Mouse (Mus musculus): ENCODE results near the gene Wfdc21. TPM values are rescaled to one million over a fixed set of nuclear protein-coding genes. Genes with fewer than 3 reads are reported as not detected.

Gene Wfdc21
- polyA plus RNA-seq, 1 experiment from 2014 or later = 6.1 TPM

DNA sequence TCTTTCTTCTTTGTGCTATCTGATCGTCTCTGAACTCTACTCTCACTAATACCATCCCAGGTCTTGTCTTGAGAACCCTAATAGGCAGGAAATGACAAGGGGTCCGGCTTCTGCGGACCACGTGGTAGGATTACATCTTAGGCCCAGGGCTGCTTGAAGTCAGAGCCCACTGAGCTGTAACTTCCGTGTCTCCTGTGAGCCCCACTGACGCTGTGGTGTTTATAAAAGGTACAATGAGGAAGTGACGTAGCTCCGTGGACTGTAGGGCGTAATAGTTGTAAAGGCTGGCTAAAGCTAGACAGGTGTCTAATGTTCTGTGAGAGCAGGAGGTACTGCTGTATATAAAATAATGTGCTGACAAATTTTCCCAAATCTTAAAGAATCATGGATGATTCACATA is 20.6 kb downstream of the Wfdc21 start:
- Histone ChIP-seq H3K4me1 (replicated peaks) (no peaks in the 10 kb centered on the region), H3K4me2 (no peak overlapping the region), H3K9me3 (replicated peaks) (no peaks in the 10 kb centered on the region), H3K27ac (no peak overlapping the region), H3K9ac (no peak overlapping the region), H3K27me3 (no peaks in the 10 kb centered on the region), H3K4me3 (replicated peaks) (no peak overlapping the region), H3K36me3 (peaks cover 94% of the 10 kb centered on the region)
- no peak for ATAC-seq (ENCODE audit: low read depth)
- 75% methylated on average over 9 of the region's 9 CpGs for WGBS (ENCODE audit: insufficient replicate concordance)
- DNase-seq = no peak

DNA sequence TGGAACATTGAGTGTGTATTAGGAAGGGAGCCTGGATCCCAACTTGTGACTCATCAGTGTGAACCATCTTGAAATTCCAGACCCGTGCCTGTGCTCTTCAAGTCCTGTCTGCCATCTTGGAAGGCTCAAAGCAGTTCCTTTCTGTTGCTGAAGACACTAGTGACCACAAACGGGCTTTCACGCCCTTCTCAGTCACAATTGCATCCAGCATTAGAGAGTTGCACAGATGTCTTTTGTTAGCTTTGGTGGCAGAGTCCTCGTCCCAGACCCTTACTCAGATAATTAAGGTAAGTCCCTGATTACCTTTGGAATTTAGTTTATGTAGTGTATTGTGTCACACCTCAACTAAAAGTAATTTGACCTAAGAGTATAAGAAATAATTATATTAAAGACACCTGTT is 22.2 kb downstream of the Wfdc21 start:
- H3K36me3 ChIP-seq = peaks cover 94% of the 10 kb centered on the region
- H3K4me2 ChIP-seq = no peak overlapping the region
- H3K27ac ChIP-seq = no peak overlapping the region
- H3K9me3 ChIP-seq (replicated peaks) = no peaks in the 10 kb centered on the region
- no peaks in the 10 kb centered on the region for H3K27me3 ChIP-seq
- no peak overlapping the region for H3K4me3 ChIP-seq (replicated peaks)
- no peaks in the 10 kb centered on the region for H3K4me1 ChIP-seq (replicated peaks)
- 84% methylated on average over 4 of the region's 4 CpGs for WGBS (ENCODE audit: insufficient replicate concordance)
- H3K9ac ChIP-seq = no peak overlapping the region
- DNase-seq = no peak
- ATAC-seq (ENCODE audit: low read depth) = no peak

DNA sequence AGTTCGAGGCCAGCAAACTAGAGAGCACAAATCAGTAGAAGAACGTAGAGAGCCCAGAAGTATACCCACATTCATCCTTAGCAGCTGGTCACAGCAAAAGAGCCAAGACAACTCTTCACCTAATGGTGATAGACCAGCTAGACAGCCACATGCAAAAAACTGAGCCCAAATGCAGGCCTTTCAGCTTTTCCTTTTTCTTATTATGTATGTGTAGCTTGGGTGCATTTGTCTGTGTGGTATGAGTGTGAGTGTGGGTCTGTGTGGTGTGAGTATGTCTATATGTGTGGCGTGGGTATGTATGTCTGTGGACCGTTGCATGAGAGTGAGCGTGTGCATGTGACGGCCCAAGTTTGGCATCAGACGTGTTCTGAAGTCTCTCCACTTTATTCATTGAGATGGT is 24.3 kb downstream of the Wfdc21 start:
- 81% methylated on average over 7 of the region's 7 CpGs for WGBS (ENCODE audit: insufficient replicate concordance)
- no peak overlapping the region for H3K4me3 ChIP-seq (replicated peaks)
- no peak overlapping the region for H3K4me2 ChIP-seq
- H3K9ac ChIP-seq = no peak overlapping the region
- H3K4me1 ChIP-seq (replicated peaks) = no peaks in the 10 kb centered on the region
- no peaks in the 10 kb centered on the region for H3K27me3 ChIP-seq
- DNase-seq = no peak
- no peak for ATAC-seq (ENCODE audit: low read depth)
- no peaks in the 10 kb centered on the region for H3K9me3 ChIP-seq (replicated peaks)
- H3K27ac ChIP-seq = no peak overlapping the region
- peaks cover 94% of the 10 kb centered on the region for H3K36me3 ChIP-seq

DNA sequence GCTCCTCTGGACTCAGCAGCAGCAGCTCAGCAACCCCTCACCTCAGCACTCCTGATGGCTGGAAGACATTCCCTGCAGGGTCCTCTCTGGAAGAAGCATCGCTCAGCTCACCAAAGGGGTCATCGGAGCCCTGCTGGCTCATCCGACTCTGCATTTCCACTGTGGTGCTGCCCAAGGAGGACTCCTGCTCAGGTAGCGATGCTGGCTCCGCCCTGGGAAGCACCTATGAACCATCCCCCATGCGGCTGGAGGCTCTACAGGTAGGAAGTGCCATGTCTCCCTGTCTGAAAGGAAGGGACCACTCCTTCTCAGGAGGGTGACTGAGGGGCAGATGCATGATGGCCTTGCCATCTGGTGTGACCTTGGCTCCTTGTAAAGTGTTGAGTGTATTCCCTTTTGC is 25.6 kb downstream of the Wfdc21 start:
- Histone ChIP-seq H3K9me3 (replicated peaks) (no peaks in the 10 kb centered on the region), H3K4me1 (replicated peaks) (no peaks in the 10 kb centered on the region), H3K4me2 (no peak overlapping the region), H3K9ac (no peak overlapping the region), H3K27ac (no peak overlapping the region), H3K27me3 (no peaks in the 10 kb centered on the region), H3K4me3 (replicated peaks) (no peak overlapping the region), H3K36me3 (peaks cover 94% of the 10 kb centered on the region)
- DNase-seq (no peak), ATAC-seq (ENCODE audit: low read depth) (no peak)
- 85% methylated on average over 6 of the region's 6 CpGs for WGBS (ENCODE audit: insufficient replicate concordance)

DNA sequence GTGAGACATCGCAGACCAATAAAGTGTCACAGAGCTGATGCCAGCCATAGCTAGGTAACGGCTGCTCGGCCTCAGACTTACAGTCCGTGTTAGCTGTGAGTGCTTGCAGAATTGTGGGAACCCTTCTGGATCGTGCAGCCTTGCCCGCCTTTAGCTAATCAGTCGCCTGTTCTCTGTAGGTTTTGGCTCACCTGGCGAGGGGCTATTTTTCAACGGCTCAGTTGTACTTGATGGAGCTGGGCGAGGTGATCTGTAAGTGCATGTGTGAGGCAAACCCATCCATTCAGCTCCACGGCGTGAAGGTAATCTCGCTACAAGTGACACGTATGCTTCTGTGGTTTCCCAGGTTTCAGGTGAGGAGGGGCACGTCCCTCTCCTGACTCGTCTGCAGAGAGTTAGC is 27.0 kb downstream of the Wfdc21 start:
- no peaks in the 10 kb centered on the region for H3K4me1 ChIP-seq (replicated peaks)
- no peak overlapping the region for H3K4me2 ChIP-seq
- H3K27me3 ChIP-seq = no peaks in the 10 kb centered on the region
- no peak overlapping the region for H3K4me3 ChIP-seq (replicated peaks)
- ATAC-seq (ENCODE audit: low read depth) (no peak), DNase-seq (no peak)
- no peak overlapping the region for H3K9ac ChIP-seq
- H3K27ac ChIP-seq = no peak overlapping the region
- H3K9me3 ChIP-seq (replicated peaks) = no peaks in the 10 kb centered on the region
- 84% methylated on average over 16 of the region's 16 CpGs for WGBS (ENCODE audit: insufficient replicate concordance)
- peaks cover 88% of the 10 kb centered on the region for H3K36me3 ChIP-seq

DNA sequence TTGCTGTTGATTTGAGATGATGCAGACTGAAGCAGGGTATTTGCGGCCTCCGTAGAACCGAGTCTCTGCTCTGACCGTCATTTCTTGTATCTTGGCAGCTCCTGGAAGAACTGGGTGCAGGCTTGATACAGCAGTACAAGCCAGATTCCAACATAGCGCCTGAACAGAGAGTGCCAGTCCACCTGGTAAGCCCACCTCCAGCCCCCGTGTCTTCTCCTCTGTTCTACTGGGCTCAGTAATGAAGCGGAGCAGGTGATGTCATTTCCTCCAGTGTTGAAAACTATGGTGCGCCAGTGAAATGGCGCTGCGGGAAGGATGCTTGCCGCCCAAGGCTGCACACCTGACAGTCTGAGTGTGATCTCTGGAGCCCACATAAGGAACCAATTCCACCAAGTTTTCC is 27.6 kb downstream of the Wfdc21 start:
- peaks cover 89% of the 10 kb centered on the region for H3K36me3 ChIP-seq

DNA sequence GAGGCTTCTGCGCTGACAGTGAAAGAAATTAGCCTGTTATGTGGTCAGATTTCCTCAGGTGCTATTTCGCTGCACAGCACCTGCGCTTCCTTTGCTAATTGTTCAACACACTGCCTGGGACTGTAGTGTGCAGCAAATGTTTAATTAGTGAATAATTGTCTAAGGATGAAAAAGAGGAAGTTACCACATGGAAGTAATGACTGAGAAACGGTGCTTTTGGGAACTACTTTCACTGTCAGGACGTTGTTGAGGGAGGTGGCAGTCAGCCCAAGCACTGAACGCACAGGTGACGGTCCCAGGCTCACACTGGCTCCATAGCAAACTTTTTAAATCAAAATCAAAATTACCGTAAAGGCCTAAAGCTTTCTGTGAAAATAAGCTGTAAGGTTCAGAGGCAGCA is 30.1 kb downstream of the Wfdc21 start:
- Histone ChIP-seq H3K4me2 (no peak overlapping the region), H3K27ac (no peak overlapping the region), H3K9ac (no peak overlapping the region), H3K4me3 (replicated peaks) (no peak overlapping the region), H3K9me3 (replicated peaks) (no peaks in the 10 kb centered on the region), H3K36me3 (peaks cover 91% of the 10 kb centered on the region), H3K4me1 (replicated peaks) (no peaks in the 10 kb centered on the region), H3K27me3 (no peaks in the 10 kb centered on the region)
- ATAC-seq (ENCODE audit: low read depth) (no peak), DNase-seq (no peak)
- 69% methylated on average over 8 of the region's 8 CpGs for WGBS (ENCODE audit: insufficient replicate concordance)

More for the DNA sequence above, 27.6 kb downstream of the Wfdc21 start:
- H3K4me1 ChIP-seq (replicated peaks) = no peaks in the 10 kb centered on the region
- H3K27ac ChIP-seq = no peak overlapping the region
- no peaks in the 10 kb centered on the region for H3K27me3 ChIP-seq
- no peak overlapping the region for H3K4me2 ChIP-seq
- DNase-seq = no peak
- no peak overlapping the region for H3K9ac ChIP-seq
- ATAC-seq (ENCODE audit: low read depth) = no peak
- no peak overlapping the region for H3K4me3 ChIP-seq (replicated peaks)
- H3K9me3 ChIP-seq (replicated peaks) = no peaks in the 10 kb centered on the region
- 92% methylated on average over 11 of the region's 11 CpGs for WGBS (ENCODE audit: insufficient replicate concordance)

DNA sequence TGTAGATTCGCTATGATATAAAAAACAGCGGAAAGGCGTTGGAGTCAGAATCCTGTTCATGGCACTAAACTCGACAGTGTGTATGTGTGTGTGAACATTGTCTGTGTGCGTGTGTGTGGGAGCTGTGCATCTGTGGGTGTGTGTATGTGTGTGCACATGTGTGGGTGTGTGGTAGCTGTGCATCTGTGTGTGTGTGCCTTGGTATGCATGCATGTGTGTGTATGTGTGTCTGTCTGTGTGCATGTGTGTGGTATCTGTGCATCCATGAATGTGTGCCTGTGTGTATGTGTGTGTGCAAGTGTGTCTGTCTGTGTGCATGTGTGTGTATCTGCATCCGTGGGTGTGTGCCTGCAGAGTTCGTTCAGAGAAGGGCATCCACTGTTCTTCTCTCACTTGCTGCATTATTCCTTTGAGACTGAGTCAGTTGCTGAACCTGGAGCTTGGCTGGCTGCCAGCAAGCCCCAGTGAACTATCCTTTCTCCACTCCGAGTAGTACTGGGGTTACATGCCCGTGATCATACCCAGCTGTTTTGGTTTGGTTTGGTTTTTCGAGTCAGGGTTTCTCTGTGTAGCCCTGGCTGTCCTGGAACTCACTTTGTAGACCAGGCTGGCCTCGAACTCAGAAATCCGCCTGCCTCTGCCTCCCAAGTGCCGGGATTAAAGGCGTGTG is 37.3 kb downstream of the Wfdc21 start:
- peaks cover 36% of the 10 kb centered on the region for H3K36me3 ChIP-seq
- H3K4me3 ChIP-seq (replicated peaks) = no peak overlapping the region
- no peaks in the 10 kb centered on the region for H3K4me1 ChIP-seq (replicated peaks)
- no peak overlapping the region for H3K27ac ChIP-seq
- WGBS (ENCODE audit: insufficient replicate concordance) = 79% methylated on average over 14 of the region's 14 CpGs
- H3K27me3 ChIP-seq = no peaks in the 10 kb centered on the region
- no peak overlapping the region for H3K9ac ChIP-seq
- no peaks in the 10 kb centered on the region for H3K9me3 ChIP-seq (replicated peaks)
- DNase-seq = no peak
- ATAC-seq (ENCODE audit: low read depth) = no peak
- no peak overlapping the region for H3K4me2 ChIP-seq

DNA sequence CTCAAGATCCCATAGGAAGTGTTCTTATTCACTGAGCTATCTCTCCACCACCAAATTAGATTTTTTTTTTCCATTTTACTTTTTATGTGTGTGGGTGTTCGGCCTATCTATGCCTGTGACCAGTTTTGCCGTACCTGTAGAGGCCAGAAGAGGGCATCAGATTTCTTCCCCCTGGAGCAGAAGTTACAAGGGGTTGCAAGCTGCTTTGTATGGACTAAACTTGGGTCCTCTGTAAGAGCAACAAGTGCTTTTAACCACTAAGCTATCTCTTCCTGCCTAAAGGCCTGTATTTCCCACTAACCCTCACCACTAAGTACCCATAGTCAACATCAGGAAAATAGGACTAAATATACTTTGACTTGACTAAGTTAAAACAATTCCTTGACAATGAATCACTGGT is 37.9 kb downstream of the Wfdc21 start:
- no peak overlapping the region for H3K9ac ChIP-seq
- H3K4me3 ChIP-seq (replicated peaks) = no peak overlapping the region
- H3K9me3 ChIP-seq (replicated peaks) = no peaks in the 10 kb centered on the region
- H3K4me2 ChIP-seq = no peak overlapping the region
- H3K36me3 ChIP-seq = peaks cover 30% of the 10 kb centered on the region
- H3K27me3 ChIP-seq = no peaks in the 10 kb centered on the region
- no peak for DNase-seq
- H3K4me1 ChIP-seq (replicated peaks) = no peaks in the 10 kb centered on the region
- no peak for ATAC-seq (ENCODE audit: low read depth)
- H3K27ac ChIP-seq = no peak overlapping the region
- WGBS (ENCODE audit: insufficient replicate concordance) = 72% methylated on average over 2 of the region's 2 CpGs

DNA sequence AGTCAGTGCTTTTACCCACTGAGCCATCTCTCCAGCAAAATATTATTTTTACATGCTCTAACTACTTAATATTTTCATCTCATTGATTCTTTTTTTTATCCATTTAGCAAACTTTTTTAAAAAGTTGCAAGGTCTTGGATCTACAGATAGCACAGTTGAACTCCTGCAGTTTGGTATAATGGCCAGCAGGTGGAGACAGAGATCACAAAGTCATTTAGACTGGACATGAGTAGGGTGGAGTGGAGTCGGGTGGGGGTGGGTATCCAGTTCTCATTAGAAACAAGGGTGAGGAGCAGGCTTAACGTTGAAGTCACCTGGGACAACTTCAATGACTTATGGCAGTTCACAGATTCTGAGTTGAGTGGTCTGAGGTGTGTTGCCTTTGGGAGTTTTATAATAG is 38.6 kb downstream of the Wfdc21 start:
- ATAC-seq (ENCODE audit: low read depth) (no peak), DNase-seq (peak; percentile 15)
- peaks cover 23% of the 10 kb centered on the region for H3K36me3 ChIP-seq
- no peak overlapping the region for H3K9ac ChIP-seq
- 13% methylated on average over 2 of the region's 2 CpGs for WGBS (ENCODE audit: insufficient replicate concordance)
- H3K4me3 ChIP-seq (replicated peaks) = no peak overlapping the region
- 0 out of 2 replicates have a peak, but pooled peaks cover 3% of the 10 kb centered on the region for H3K27me3 ChIP-seq
- no peak overlapping the region for H3K4me2 ChIP-seq
- H3K9me3 ChIP-seq (replicated peaks) = no peaks in the 10 kb centered on the region
- no peak overlapping the region for H3K27ac ChIP-seq
- H3K4me1 ChIP-seq (replicated peaks) = no peaks in the 10 kb centered on the region

DNA sequence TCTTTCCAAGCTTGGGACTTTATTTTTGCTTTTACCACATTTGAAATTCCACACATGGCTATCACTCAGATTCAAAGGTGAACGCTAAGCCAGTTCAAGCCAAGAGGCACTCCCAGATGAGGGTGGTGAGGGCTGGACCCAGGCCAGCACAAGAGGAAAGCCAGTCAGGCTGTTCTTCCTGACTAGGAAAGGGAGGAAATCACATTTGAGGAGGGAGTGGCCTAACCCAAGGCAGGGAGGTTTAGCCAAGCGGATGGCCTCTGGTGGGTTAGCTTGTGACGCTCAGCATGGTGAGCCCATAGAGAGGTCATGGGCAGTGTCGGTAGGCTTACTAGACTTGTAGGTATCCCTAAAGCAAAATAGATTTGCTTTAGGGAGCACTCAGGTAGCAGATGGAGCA is 40.1 kb downstream of the Wfdc21 start:
- H3K27me3 ChIP-seq = 0 out of 2 replicates have a peak, but pooled peaks cover 3% of the 10 kb centered on the region
- peaks cover 9% of the 10 kb centered on the region for H3K36me3 ChIP-seq
- no peak for DNase-seq

DNA sequence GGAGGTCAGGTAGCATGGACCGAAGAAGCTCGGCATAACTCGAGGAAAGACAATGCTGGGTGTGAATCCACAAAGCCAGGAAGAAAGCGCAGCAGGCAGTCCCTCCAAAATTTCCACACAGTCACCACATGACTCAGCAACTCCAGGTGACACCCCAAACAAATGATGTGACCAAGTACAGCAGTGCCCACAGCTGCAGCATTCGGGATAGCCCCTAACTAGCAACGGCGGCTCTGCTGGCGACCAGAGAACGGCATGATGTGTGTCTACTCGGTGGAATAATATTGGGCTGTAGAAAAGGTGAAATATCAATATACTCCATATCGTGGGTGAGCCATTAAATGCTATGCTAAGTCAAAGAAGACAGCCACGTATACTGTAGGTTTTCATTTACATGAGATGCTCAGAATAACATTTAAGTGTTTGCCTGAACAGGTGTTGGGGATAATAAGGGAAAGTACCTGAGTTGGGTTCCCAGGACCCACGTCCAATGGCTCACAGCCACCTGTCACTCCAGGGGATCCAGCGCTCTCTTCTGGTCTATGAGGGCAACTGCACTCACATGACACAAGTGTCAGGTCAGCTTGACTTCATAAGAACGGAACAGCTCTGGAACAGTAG is 40.8 kb downstream of the Wfdc21 start:
- Histone ChIP-seq H3K4me3 (replicated peaks) (no peak overlapping the region), H3K4me2 (no peak overlapping the region), H3K4me1 (replicated peaks) (no peaks in the 10 kb centered on the region), H3K27me3 (0 out of 2 replicates have a peak, but pooled peaks cover 3% of the 10 kb centered on the region), H3K9ac (no peak overlapping the region), H3K27ac (no peak overlapping the region), H3K9me3 (replicated peaks) (no peaks in the 10 kb centered on the region), H3K36me3 (peaks cover 4% of the 10 kb centered on the region; the same call in 1 of the 2 replicates)
- DNase-seq (no peak), ATAC-seq (ENCODE audit: low read depth) (no peak)
- 65% methylated on average over 15 of the region's 15 CpGs for WGBS (ENCODE audit: insufficient replicate concordance)

More for the DNA sequence above, 40.1 kb downstream of the Wfdc21 start:
- Histone ChIP-seq H3K9ac (no peak overlapping the region), H3K4me1 (replicated peaks) (no peaks in the 10 kb centered on the region), H3K4me3 (replicated peaks) (no peak overlapping the region), H3K9me3 (replicated peaks) (no peaks in the 10 kb centered on the region), H3K27ac (no peak overlapping the region), H3K4me2 (no peak overlapping the region)
- WGBS (ENCODE audit: insufficient replicate concordance) = 69% methylated on average over 4 of the region's 4 CpGs
- no peak for ATAC-seq (ENCODE audit: low read depth)
